Mouse (Mus musculus) activated CD4-positive, CD25-positive, alpha-beta regulatory T cell, adult 4 months (primary cell): ENCODE data around the gene Fam217b. TPM values are rescaled to one million over a fixed set of nuclear protein-coding genes. Genes with fewer than 3 reads are reported as not detected.

Experiments used
- ATAC-seq: one replicate; pipeline ENCODE4 v1.8.0; 2017
- polyA plus RNA-seq, 2 experiments: library from polyadenylated mRNA; unstranded; fragments of 100-300 nt; shearing (Covaris generic); gene quantifications; one replicate each; pipeline ENCODE4 v1.2.1; 2017

The Fam217b gene
- polyA plus RNA-seq, 2 experiments from 2014 or later = 0.12 TPM; not detected in 1

GRCm38 (mm10) chr2:178449386-178449785, 35.1 kb downstream of the Fam217b start:
- ATAC-seq = no peak

- no peak for ATAC-seq
These were observed 35.9 kb downstream of the Fam217b start for GRCm38 (mm10) chr2:178450236-178450635.

- no peak for ATAC-seq
These were observed 36.6 kb downstream of the Fam217b start for GRCm38 (mm10) chr2:178450961-178451360.

- ATAC-seq = no peak
These were observed 40.6 kb downstream of the Fam217b start for GRCm38 (mm10) chr2:178454664-178455516.

GRCm38 (mm10) chr2:178457414-178457813, 43.1 kb downstream of the Fam217b start:
- no peak for ATAC-seq

- ATAC-seq = no peak
These were observed 46.0 kb downstream of the Fam217b start for GRCm38 (mm10) chr2:178460353-178460752.

- no peak for ATAC-seq
These were observed 57.5 kb downstream of the Fam217b start for GRCm38 (mm10) chr2:178471546-178472480.

GRCm38 (mm10) chr2:178473916-178474315, 59.6 kb downstream of the Fam217b start:
- ATAC-seq = no peak

Other genes with a start within 250 kb of the Fam217b start
- under 1 TPM in 1 of 2 experiments, not detected in 1; 0.21 TPM for gene Sycp2, start 6.8 kb upstream of the Fam217b start, polyA plus RNA-seq
- gene Ppp1r3d, start 52 bp upstream of the Fam217b start, polyA plus RNA-seq = not detected
- not detected for gene Cdh26, start 16.0 kb downstream of the Fam217b start, polyA plus RNA-seq